Mouse (Mus musculus) testis, adult 2 months (tissue): ENCODE results near the gene Ccnq.

Experiments
- CTCF ChIP-seq: fragments of 200-500 bp; IDR thresholded peaks from 2 replicates; pipeline ENCODE4 v1.5.1; 2012; ENCODE audit warnings: low read depth, mild to moderate bottlenecking, inconsistent platforms, low read length, moderate library complexity; ENCODE audit not compliant: control insufficient read depth, insufficient read depth, insufficient replicate concordance
- POLR2A ChIP-seq: fragments of 200-500 bp; IDR thresholded peaks from 2 replicates; pipeline ENCODE4 v1.6.1; 2012; ENCODE audit warnings: low read depth, mild to moderate bottlenecking, inconsistent platforms, low read length, moderate library complexity; ENCODE audit not compliant: control insufficient read depth

- TF ChIP-seq CTCF = no peak
- TF ChIP-seq POLR2A = no peak
Measured at GRCm38 (mm10) chr11:78728041-78728440, 23.5 kb downstream of the Ccnq start.
